Mouse (Mus musculus) left cerebral cortex, postnatal 14 days (tissue): ENCODE measurements at regions not wholly inside any gene's neighbourhood (a gene's known extent, or its start where the extent isn't known, plus 50 kb on each side); places are given as distances from the start of the nearest gene placed in this dataset.
"Not testable (repeated sequence)": the region's sequence is repeated elsewhere in the genome, so short reads cannot be mapped to it uniquely, and the experiment has no call there.

Experiments
- DNase-seq, 2 experiments: peaks; one replicate each; pipeline ENCODE4 v3.0.0; 2021 to 2022; ENCODE audit warnings: low spot score in 2 of 2, mixed read lengths in 1 of 2
- intact Hi-C: fragments of 180-260 bp; cut with DNase I; formaldehyde crosslinking; loops from one replicate; pipeline ENCODE4 v1.15.1; 2025

DNA sequence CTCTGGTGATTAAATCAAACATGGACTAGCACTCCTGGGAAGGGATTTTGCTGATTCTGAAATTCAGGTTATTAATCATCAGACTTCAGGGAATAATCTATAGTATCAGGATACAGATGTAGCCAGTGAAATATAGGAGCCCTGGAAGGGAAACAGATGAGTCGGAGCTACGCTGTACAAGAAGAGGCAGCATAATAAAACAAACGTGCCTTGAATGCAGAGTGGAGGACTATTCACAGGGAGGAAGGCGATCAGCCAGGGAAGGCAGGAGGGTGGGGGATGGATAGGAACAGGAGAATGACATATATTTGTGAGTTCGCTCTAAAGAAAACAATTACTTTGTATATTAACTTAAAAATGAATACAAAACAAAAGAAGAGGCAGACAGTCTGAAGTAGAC lies 286.6 kb upstream of the Got2 start:
- DNase-seq: peak in 1 of 2 experiments; percentile 17
- intact Hi-C loops: no loop called here

DNA sequence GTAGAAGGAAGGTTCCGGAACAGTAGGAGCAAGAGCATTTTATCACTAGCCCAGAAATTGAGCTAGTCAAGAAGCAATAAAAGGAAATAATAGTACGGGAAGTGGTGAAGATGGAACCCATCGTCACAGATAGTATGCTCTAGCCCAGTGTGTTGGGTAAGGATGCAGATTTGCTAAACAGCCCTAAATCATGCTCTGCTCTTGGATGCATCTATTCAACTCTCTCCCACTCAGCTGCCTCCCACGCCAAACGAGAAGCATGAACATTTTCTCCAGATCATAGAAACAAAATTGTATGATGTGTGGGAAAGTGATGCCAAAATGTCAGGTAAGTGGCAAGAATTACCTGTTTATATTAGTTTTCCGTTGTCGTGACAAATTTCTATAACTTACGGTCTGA lies 276.6 kb upstream of the Got2 start:
- intact Hi-C loops: no loop called here
- no peak for DNase-seq

DNA sequence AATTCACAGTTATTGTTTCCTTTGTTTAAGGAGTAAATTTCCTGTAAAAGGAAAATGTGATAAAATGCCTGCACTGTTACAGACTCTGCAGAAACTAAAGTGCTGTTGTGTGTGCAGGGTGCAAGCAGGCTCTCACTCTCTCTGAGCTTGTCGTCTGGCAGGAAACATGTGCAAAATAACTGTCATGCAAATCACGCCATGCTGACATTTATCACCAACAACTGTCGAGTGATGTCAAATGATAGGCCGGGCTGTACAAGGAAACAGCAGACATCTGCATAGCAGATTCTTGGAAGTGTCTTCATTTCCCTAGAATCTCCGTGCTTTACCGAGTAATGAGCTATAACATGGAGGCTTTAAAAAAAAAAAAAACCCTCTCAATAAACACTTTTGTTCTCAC lies 271.6 kb upstream of the Got2 start:
- intact Hi-C loops: no loop called here
- no peak for DNase-seq

DNA sequence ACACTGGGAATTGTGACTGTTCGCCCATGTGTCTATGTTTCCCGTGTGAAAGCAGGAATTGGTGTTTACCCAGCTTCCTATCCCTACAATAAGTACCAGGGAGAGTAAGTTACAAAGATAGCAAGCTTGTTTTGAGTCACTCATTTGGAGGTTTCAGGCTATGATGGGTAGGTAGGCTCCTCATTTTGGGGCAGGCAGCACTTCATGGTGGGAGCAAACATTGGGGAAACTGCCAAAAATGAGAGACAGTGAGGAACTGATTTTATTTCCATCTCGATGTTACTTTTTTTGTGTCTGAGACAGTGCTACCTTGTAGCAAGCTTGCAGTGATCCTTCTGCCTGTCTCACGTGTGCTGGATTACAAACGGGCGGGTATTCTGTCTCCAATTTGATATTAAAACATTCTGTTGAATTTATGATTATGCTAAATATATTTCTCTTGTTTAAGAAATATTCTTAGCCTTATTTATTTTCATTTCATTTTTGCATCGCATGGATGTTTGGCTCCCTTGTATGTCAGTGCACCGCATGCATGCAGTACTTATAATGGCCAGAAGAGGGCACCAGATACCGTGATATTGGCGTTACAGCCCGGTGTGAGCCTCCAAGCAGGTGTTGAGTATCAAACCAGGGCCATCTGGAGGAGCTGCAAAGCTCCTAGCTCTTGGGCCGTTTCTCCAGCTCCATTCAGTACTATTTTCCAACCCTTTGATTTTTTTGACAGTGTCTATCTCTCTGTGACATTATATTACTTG lies 264.3 kb upstream of the Got2 start:
- DNase-seq: peak; percentile 58 to 67
- intact Hi-C loops: loop anchor here (5.0 kb wide), 2 partner anchors 105 to 175 kb away; no protein-coding TSS in a partner anchor

DNA sequence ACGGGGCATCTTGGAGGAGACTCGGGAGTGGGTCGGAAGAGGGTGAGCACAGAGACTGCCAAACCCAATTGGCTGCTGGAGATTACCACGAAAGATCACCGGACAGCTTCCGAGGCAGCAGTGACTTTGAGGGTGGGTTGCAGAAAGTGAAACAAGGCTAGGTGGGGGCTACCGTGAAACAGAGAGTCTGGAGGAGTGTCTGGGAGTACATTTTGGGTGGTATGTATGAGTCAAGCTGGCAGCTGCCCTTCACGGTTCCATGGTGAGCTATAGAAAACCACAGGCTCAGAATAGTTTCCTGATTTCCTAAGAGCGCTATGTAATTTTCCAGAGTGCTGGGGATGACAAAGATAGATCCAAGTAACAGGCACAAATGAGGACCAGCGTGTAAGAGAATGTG lies 263.7 kb upstream of the Got2 start:
- intact Hi-C loops: loop anchor here (5.0 kb wide), 2 partner anchors 105 to 175 kb away; no protein-coding TSS in a partner anchor
- DNase-seq: peak; percentile 61 to 76

DNA sequence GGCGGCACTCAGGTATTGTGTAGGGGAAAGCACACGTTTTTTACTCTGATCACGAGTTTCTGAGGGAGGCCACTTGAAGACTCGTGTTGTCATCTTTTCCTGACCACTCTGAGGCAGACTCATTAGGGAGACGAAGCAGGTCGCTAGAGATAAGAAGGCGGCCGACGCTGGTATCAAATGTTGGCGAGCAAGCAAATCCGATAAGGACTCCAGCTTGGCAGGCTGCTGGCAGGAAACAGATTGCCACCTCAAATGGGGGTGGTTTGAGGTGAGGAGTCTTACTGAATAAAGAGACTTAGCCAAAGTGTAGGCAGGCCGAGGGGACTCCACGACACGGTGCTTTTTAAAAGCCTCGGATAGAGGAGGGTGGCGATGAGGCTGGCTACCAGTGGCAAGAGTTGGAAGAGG lies 262.7 kb upstream of the Got2 start:
- intact Hi-C loops: loop anchor here (5.0 kb wide), 2 partner anchors 104 to 174 kb away; no protein-coding TSS in a partner anchor
- DNase-seq: peak; percentile 44 to 67

DNA sequence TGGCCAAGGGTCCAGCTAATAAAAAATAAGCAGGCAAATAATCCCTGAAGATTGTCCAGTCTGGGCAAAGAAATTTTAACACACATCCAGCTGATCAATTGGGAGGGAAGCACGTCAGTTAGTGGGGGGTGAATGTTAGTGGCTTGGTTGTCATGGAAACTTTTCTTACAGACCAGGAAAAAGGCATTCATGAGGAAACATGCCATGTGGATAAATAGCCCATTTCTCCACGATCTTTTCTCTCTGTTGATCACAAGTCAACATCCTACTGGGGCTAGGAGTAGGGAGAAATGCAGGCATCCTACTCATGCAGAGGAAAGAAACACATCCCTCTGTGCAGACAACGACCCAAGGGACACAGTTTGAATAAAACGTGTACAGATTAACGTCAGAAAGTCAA lies 243.8 kb upstream of the Got2 start:
- intact Hi-C loops: no loop called here
- no peak for DNase-seq

DNA sequence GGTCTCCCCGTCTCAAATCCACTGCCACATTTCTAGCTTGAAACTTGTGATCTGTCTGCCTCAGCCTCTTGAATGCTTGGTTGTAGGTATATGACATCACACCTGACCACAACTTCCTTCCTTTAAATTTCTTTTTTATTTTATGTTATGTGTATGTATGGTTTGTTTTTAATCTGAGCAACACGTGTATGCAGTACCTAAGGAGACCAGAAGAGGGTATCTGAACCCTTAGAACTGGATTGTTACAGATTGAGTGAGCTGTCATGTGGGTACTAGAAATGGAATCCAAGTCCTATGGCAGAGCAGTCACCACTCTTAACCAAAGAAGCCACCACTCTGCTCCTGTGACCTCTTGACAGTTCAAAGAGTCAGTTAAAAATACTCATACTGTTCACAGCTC lies 240.0 kb upstream of the Got2 start:
- DNase-seq: no peak
- intact Hi-C loops: no loop called here

DNA sequence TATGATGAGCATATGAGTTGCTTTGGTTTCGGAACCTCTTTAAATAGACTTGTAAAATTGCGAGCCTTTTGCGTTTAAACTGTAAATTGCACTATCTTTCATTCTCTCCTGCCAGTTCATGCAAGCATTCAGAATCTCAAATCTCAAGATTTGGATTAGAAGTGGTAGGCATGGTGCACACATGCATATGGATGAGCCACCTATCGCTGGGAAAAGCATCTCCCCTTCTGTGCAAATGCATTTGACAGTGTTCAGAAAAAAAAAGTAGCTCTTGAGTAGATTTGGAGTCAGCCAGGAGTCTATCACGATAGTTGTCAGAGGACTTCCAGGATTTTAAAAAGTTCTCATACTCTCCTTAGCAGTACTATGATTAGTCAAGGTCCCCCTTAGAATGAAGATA lies 212.5 kb upstream of the Got2 start:
- intact Hi-C loops: no loop called here
- no peak for DNase-seq

DNA sequence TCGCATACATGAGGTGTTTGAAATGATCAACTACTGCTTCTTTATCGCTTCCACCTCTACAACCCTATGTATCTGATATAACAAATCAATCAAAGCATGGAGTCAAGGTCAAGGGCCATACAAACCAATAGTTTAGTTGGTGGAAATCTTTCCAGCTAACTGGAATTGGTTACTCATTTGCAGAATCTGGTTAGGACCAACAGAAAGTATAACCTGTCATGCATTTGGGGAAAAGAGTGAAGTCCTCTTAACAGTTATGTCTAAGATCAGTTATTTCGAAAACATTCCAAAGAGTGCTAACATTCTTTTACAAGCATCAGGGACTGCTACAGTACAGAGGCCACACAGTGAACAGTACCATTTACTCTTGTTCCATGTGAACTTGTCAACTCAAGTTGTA lies 204.6 kb upstream of the Got2 start:
- intact Hi-C loops: no loop called here
- DNase-seq: no peak

DNA sequence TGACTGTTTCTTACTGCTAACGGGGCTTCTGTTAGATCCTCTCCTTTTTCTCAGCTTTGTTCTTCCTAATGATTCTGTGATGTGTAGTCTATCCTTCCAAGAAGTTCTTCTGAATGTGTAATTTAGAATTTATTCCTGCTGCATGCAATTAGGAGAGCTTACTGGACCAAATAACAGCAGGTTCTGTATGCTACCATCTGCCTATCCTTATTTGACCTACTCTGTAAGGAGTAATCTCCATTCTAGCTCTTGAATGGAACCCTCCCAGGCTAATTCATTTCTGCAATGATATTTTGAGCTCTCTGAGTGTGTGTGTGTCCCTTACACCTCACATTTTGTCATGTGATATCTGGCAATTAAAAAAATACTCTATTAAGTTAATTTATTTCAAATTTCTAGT lies 201.9 kb upstream of the Got2 start:
- intact Hi-C loops: no loop called here
- no peak for DNase-seq

DNA sequence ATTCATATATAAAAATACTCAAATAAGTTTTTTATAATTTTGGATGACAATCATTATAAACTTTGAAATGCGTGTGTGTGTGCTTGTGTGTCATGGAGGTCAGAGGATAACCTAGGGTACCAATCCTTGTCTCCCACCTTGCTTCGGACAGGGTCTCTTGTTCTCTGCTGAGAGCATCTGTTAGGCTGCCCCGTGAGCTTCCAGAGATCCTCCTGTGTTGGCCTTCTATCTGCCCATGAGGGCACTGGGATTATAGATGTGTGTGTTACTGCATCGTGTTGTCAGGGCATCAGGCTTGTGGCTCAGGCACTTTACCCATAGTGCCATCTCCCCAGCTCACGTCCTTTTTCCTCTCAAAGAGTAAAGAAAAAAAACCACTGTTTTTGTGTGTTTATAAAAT lies 180.0 kb upstream of the Got2 start:
- DNase-seq: no peak

DNA sequence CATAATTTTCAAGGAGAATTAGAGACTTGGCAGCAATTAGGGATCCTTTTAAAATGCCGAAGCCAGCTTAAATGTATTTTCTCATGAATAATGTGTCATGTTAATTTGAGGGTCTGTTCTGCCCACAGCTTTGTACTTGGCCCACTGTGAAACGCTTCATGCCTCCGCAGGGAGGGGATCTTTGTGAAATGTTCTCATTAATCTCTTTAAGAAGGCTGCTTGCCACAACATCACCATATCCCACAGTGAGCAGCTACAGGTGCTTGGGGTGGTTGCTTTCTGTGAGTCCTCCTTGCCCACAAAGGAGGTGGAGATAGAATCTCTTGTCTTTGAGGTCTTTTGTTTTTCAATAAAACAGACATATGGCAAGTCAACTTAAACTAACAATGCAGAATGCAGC lies 159.3 kb upstream of the Got2 start:
- peak in 1 of 2 experiments; percentile 7 for DNase-seq
- intact Hi-C loops: loop anchor here (5.0 kb wide), 1 partner anchor 105 kb away; no protein-coding TSS in a partner anchor

More for the DNA sequence above, 180.0 kb upstream of the Got2 start:
- intact Hi-C loops: no loop called here

DNA sequence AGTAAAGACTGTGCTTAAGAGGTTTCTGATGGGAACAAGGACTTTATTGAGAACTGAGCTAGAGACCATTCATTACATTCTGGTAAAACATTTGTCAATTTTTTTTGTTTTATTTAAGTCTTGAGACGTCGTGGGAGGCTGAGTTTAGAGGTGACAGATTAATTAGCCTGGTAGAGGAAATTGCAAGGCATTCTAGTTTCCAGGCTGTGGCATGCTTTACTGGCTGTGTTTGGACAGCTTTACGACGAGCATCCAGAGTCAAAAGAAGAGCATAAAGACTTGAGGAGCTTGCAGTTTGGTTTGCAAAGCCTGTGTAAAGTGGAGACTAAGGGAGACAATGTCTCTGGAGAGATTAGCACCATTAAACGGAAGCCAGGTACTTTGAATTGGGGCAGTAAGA lies 154.0 kb upstream of the Got2 start:
- intact Hi-C loops: no loop called here
- DNase-seq: no peak

DNA sequence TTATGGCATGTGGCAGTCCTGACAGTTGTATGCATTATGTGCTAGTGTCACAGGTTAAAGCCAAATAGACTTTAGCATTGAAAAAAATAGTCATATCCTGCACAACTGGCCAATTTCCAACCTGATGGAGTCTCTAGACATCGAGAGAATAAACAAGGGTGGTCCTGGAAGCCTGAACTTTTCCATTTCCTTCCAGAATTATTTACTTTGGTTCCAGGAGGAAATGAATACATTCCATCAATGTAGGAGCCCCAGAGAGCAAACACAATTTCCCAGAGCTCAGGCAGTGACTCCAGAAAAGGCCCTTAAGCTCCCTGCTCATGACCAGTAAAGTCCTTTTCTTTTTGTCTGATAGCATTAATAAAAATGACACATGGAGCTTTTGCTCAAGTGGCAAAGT lies 151.9 kb upstream of the Got2 start:
- intact Hi-C loops: no loop called here
- no peak for DNase-seq

DNA sequence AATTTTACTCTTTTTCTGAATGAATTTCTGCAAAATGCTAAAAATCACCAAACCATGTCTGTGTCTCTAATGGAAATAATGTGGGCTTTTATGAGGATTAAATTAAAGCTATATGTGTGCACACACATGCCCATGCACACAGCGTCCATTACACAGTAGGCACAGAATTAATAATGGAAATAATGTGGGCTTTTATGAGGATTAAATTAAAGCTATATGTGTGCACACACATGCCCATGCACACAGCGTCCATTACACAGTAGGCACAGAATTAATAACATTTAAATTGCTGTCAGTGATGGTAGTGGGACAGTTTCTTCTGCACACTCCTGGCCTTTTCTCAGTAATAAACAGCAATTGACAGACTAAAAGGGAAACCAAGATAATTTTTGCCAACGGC lies 130.4 kb upstream of the Got2 start:
- DNase-seq, intact Hi-C loops: not testable (repeated sequence)

DNA sequence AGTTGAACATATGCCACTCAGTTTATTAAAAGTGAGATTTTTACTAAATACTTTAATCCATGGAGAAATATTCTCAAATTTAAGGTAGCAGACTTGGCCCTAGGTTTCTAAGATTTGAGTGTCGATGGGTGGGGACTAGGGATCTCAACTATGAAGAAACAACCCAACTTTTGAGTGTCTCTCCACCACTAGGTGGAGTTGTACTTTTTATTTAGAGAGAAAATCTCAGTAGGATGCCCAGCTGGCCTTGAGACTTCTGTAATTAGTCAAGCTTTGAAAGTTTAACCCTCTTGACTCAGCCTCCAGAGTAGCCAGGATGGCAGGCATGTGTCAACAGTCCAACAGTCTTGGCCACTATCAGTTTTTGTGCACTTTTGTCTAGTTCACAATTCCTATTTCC lies 123.7 kb upstream of the Got2 start:
- intact Hi-C loops: no loop called here
- no peak for DNase-seq

DNA sequence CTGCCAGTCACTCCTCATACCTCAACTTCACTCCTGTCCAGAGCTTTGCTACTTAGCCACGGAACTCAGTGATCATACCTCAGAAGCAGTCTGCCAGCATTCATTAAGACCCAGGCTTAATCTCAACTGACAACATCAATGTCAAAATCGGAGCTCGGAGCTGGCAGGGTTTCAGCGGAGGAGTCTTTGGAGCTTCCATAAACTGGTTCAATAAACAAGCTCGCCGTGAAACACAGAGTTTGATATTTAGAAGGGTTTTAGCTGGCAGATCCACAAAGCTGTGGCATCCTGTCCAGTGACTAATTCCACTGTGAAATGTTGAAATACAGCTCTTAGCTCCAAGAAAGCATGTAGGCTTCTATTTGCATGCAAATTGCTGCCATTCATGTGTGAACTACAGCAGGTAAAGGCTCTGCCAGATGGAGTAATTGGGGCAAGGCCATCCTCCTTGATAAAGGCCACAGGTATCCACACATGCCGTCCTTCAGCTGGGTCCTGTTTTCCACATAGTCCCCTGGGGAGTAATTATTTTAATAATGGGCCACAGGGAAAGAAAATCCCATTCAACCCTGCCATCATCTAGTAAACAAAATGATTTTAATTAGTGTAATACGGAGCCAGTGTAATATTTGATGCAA lies 103.6 kb upstream of the Got2 start:
- no peak for DNase-seq
- intact Hi-C loops: no loop called here

DNA sequence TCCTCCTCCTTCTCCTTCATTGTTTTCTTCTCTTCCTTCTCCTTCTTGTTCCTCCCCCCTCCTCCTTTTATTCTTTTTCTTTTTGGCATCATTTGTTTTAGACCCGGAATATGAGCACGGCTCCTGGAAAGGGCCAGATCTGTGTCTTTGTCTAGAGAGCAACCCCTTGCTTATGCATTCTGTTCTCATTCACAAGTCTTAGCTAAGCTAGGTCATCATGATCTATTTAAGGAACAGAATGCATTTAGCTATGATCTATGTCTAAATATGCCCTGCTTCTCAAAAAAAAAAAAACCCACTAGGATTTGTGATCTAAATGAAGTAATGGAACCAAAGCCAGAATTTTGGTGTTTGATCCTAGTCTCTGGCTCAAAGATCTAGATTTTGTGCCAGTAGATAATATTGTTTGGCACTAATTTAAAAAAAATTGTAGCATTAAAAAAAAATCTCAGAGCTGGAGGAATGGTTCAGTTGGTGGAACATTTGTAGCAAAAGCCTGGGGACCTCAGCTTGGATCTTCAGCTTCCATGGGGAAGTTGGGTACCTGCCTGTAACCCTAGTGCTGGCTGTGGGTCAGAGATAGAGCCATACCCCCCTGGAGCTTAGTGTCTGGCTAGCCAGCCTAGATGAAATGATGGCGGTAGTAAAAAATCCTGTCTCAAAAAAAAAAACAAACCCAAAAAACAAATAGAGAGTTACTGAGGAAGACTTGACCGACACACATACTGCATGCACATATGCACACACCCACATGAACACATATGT lies 100.5 kb upstream of the Got2 start:
- DNase-seq: no peak
- intact Hi-C loops: no loop called here

DNA sequence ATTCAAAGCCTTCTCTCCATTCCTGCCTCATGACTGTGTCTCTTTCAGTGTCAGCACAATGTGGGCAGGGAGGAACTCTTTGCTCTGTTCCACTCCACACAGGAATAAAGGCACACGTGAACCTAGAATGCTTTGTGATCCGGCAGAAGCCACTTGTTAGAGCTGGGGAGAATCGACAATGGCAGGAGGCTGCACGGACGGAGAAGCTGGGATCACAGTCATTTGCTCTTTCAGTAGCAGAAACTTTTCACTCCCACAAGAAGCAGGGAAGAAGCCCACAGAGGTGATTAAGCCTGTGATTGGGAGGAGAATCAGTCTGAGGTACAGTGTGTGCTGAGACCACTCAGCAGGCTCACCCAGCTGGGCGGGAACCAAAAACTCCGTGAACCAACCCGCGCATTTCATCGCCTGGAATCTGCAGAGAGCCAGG lies 98.7 kb upstream of the Got2 start:
- intact Hi-C loops: no loop called here
- DNase-seq: peak in 1 of 2 experiments; percentile 13
